In genomic region chr14:84440903-84441302, GRCm38 (mm10) we compare ENCODE assay signal across 9 mouse cellular contexts. TPM values are rescaled to one million over a fixed set of nuclear protein-coding genes. Genes with fewer than 3 reads are reported as not detected.
DNase-seq lines count a peak whose midpoint lies in the region; ATAC-seq and TF ChIP-seq lines count a peak whose summit lies in the region.
"Had no signal": no experiment of that assay in that cellular context is flagged by ENCODE, and none has a peak within 500 bp of the region (broad histone marks: within the 10 kb centered on the region; RNA-seq: fewer than 3 reads in every experiment).

No protein-coding gene starts in this region.

- no peak for TF ChIP-seq EP300 in MEL (IDR thresholded peaks at IDR 0.05; ENCODE audit: low read depth in 1 of 2, low read length in 2 of 2)

- peaks cover 6% of the 10 kb centered on the region for H3K27me3 ChIP-seq in forebrain, embryonic 10.5 days (ENCODE audit: poor library complexity, severe bottlenecking)
- H3K27me3 ChIP-seq in forebrain, embryonic 16.5 days (replicated peaks; ENCODE audit: control insufficient read depth, insufficient read depth, low read length): no peaks in the 10 kb centered on the region
- H3K27me3 ChIP-seq in MEL (ENCODE audit: control insufficient read depth in 1 of 2, insufficient read depth in 2 of 2, low read length in 2 of 2): no peaks in the 10 kb centered on the region

- H3K27ac ChIP-seq in forebrain, embryonic 10.5 days: no peak overlapping the region
- H3K27ac ChIP-seq in forebrain, embryonic 16.5 days (ENCODE audit: low read length): no peak overlapping the region
- no peak overlapping the region for H3K27ac ChIP-seq in MEL (ENCODE audit: control insufficient read depth, low read depth, low read length)

- H3K4me1 ChIP-seq in forebrain, embryonic 10.5 days: peaks cover 17% of the 10 kb centered on the region
- no peaks in the 10 kb centered on the region; the same call in 1 of the 2 replicates for H3K4me1 ChIP-seq in forebrain, embryonic 16.5 days (replicated peaks; ENCODE audit: control insufficient read depth, insufficient read depth, low read length)
- H3K4me1 ChIP-seq in MEL (ENCODE audit: control insufficient read depth in 1 of 2, insufficient read depth in 2 of 2, low read length in 2 of 2): peaks cover 0 to 2% of the 10 kb centered on the region in 2 experiments; a peak in 1 of 4 replicates

- no peaks in the 10 kb centered on the region for H3K36me3 ChIP-seq in forebrain, embryonic 10.5 days (replicated peaks)
- no peaks in the 10 kb centered on the region for H3K36me3 ChIP-seq in forebrain, embryonic 16.5 days (ENCODE audit: control insufficient read depth, insufficient read depth)
- H3K36me3 ChIP-seq in MEL (ENCODE audit: control insufficient read depth in 1 of 2, insufficient read depth in 2 of 2, low read length in 2 of 2): no peaks in the 10 kb centered on the region

- peak; percentile 31 for DNase-seq in forebrain, embryonic 10.5 days (ENCODE audit: extremely low spot score, low spot score)
- DNase-seq in left cerebral cortex, adult 18-20 months (ENCODE audit: low spot score in 2 of 2): peak; percentile 13 to 46
- no peak for DNase-seq in left cerebral cortex, adult 11 months (ENCODE audit: low spot score)
- DNase-seq in MEL (ENCODE audit: low read depth, low spot score): peak; percentile 53
- peak; percentile 60 for DNase-seq in left cerebral cortex, postnatal 4 days
- DNase-seq in frontal cortex, postnatal 14 days (ENCODE audit: low spot score in 2 of 2): no peak

- H3K9me3 ChIP-seq in forebrain, embryonic 10.5 days: no peaks in the 10 kb centered on the region
- H3K9me3 ChIP-seq in forebrain, embryonic 16.5 days (ENCODE audit: control insufficient read depth, low read length): no peaks in the 10 kb centered on the region
- no peaks in the 10 kb centered on the region for H3K9me3 ChIP-seq in MEL (replicated peaks; ENCODE audit: insufficient read depth, low read length)

- H3K4me2 ChIP-seq in forebrain, embryonic 16.5 days (ENCODE audit: low read length): no peak overlapping the region

- no peak overlapping the region for H3K9ac ChIP-seq in forebrain, embryonic 16.5 days (replicated peaks; ENCODE audit: low read depth, low read length)
- H3K9ac ChIP-seq in MEL (ENCODE audit: control insufficient read depth, low read depth, low read length, poor library complexity, severe bottlenecking): no peak overlapping the region

- intact Hi-C loops in left cerebral cortex, postnatal 4 days (cut with DNase I): no loop called here

- ATAC-seq in forebrain, embryonic 16.5 days: no peak
- no peak for ATAC-seq in monocyte, adult 5-6 weeks (replicated peaks; ENCODE audit: insufficient number of reproducible peaks, low FRiP score, low TSS enrichment, poor library complexity, severe bottlenecking)
- ATAC-seq: Patski had no signal

- TF ChIP-seq POLR2A in MEL (IDR thresholded peaks at IDR 0.05; ENCODE audit: control insufficient read depth in 1 of 2, insufficient read depth in 1 of 2, low read depth in 1 of 2, low read length in 2 of 2, poor library complexity in 1 of 2): no peak

- no peak overlapping the region for H3K4me3 ChIP-seq in forebrain, embryonic 10.5 days
- no peak overlapping the region for H3K4me3 ChIP-seq in forebrain, embryonic 16.5 days (replicated peaks; ENCODE audit: low read length)
- H3K4me3 ChIP-seq in MEL (ENCODE audit: control insufficient read depth in 1 of 2, insufficient read depth in 1 of 2, low read depth in 2 of 2, low read length in 2 of 2): no peak overlapping the region

- peak; percentile 80 for TF ChIP-seq RAD21 in MEL (IDR thresholded peaks at IDR 0.05; ENCODE audit: low read depth, low read length)

- WGBS in forebrain, embryonic 10.5 days: 14% methylated on average over 2 of the region's 2 CpGs
- 13% methylated on average over 2 of the region's 2 CpGs for WGBS in forebrain, embryonic 16.5 days

- peak; percentile 19 to 68 (median 41); a peak in 5 of 6 replicates for TF ChIP-seq CTCF in MEL (IDR thresholded peaks at IDR 0.05 in 2 of 3, conservative IDR thresholded peaks at IDR 0.05 in 1 of 3; ENCODE audit: control insufficient read depth in 1 of 3, insufficient read depth in 1 of 3, low read depth in 2 of 3, low read length in 3 of 3, poor library complexity in 1 of 3, severe bottlenecking in 1 of 3)

- no peaks in the 10 kb centered on the region for H3K79me2 ChIP-seq in MEL (ENCODE audit: control insufficient read depth, insufficient read depth, low read length, poor library complexity)

TF ChIP-seq in MEL, 35 proteins besides CTCF, POLR2A, EP300 and RAD21:
- TF ChIP-seq ZKSCAN1 (IDR thresholded peaks at IDR 0.05; ENCODE audit: low read depth, low read length): no peak
- TF ChIP-seq MAX (IDR thresholded peaks at IDR 0.05; ENCODE audit: low read length): no peak
- TF ChIP-seq SMC3 (IDR thresholded peaks at IDR 0.05; ENCODE audit: low read depth, low read length): peak; percentile 79
- no peak for TF ChIP-seq USF1 (IDR thresholded peaks at IDR 0.05; ENCODE audit: low read depth, low read length)
- peak; percentile 78 for TF ChIP-seq ZC3H11A (IDR thresholded peaks at IDR 0.05; ENCODE audit: low read depth, low read length)
TF ChIP-seq in MEL: peak in this region for 2.

RNA-seq across cellular contexts. Expression of gene Pcdh17, which starts 2.5 kb away (rescaled TPM):
- 4.4 and 5.4 TPM in 2 replicates for polyA plus RNA-seq in forebrain, embryonic 10.5 days (2016; fragmentation: Nextera tagmentation; extraction: Ambion mirVana)
- polyA plus RNA-seq in forebrain, embryonic 16.5 days (2015; fragmentation: Nextera tagmentation; extraction: Ambion mirVana): 16.2 and 23.3 TPM in 2 replicates
- total RNA-seq in left cerebral cortex, adult 18-20 months (2021): 10 to 100 TPM; 26.1 to 30.5 TPM
- under 0.01 TPM in 1 of 2 replicates, not detected in the other for total RNA-seq in MEL (2012; rRNA removed)
- polyA plus RNA-seq in MEL (2012; ENCODE audit: insufficient read depth in 1 of 2, insufficient read length in 2 of 2, low read depth in 1 of 2, low replicate concordance in 2 of 2, missing spikeins in 1 of 2): not detected
- 10 to 100 TPM; 57.5 to 61.8 TPM for total RNA-seq in left cerebral cortex, postnatal 4 days (2021)
- under 0.01 TPM in 1 of 3 replicates, not detected in the others for total RNA-seq in monocyte, adult 5-6 weeks (2017)
- polyA plus RNA-seq: Patski had no signal

Comparison
In these comparisons a context has a peak if more than half of its experiments do, and no peak if none do; other contexts are left out.
1. DNase-seq: peak in forebrain, embryonic 10.5 days (single experiment), left cerebral cortex, adult 18-20 months (2 of 2), MEL (single experiment) and left cerebral cortex, postnatal 4 days (single experiment); none in left cerebral cortex, adult 11 months (single experiment) and frontal cortex, postnatal 14 days (0 of 2).
2. RNA of gene Pcdh17, which starts 2.5 kb away (total RNA-seq): 57.5 to 61.8 TPM in left cerebral cortex, postnatal 4 days and 26.1 to 30.5 TPM in left cerebral cortex, adult 18-20 months; under 0.01 TPM in MEL and under 0.01 TPM in monocyte, adult 5-6 weeks; every median in the first group is over 10 times any median in the second.